Mouse (Mus musculus): Measurements from ENCODE around the gene Tlr11.

The Tlr11 gene

GRCm38 (mm10) chr14:50357593-50357992 lies at the start of gene Tlr11:
Tlr11 (plus strand) TSS chr14:50357914.
- no peak for DNase-seq (ENCODE audit: low spot score in 2 of 2)

GRCm38 (mm10) chr14:50326661-50327060 lies 31.1 kb upstream of the Tlr11 start, which contains the start of gene Olfr734:
Olfr734 (minus strand) TSS chr14:50326761.
- no peak for DNase-seq (ENCODE audit: low spot score in 2 of 2)

DNA sequence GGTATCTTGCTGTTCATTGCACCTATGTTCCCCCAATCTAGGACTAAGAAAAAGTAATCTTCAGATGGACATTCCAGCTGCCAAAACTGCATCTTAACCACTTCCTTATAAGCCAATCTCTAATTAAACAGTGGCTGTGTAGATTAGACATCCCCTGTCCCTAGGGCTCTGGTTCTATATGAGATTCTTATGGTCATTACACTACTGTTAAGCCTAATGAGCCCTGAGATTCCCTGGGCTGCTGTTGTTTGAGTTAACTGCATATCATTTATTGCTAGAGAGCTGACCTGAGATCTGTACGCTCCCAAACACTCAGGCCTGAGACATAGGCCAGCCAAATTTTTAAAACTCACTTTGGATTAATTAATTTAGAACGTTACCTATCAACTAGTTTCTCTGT lies 8.9 kb upstream of the Tlr11 start, which contains the start of gene Olfr735:
Gene Olfr735, minus strand, starts transcription at position 77 of the 400 bp plus-strand sequence.
- no peak for DNase-seq (ENCODE audit: low spot score in 2 of 2)

DNA sequence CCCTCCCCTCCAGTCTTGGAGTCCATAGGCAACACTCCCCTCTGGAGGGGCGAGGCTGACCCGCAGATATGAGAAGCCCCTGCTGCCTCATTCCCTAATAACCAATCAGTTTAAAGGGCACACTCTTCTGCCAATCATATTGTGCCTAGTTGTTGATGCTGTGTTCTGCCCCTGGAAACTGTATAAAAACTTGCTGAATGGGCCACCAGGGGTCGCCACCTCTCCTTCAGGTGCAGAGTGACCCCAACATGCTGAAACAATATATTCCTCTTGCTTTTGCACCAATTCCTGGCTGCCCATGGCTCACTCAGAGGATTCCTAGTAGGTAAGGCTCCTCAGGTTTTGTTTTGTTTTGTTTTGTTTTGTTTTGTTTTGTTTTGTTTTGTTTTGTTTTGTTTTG lies 5.3 kb upstream of the Tlr11 start:
- DNase-seq (ENCODE audit: low spot score in 2 of 2): no peak

DNA sequence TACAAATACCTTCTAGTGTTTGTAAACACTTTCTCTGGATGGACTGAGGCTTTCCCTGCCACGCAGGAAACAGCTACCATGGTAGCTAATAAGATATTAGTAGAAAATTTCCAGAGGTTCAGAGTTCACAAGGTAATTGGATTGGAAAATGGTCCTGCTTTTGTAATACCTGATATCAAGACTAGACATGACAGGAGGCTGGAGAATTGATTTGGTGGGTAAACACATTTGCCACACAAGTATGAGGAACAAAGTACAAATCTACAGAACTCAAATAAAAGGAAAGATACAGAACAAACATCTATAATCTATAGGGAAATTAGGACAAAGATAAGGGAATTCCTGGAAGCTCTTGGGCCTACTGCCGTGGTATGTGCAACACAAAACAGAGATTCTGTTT lies 989 bp upstream of the Tlr11 start:
- no peak for DNase-seq (ENCODE audit: low spot score in 2 of 2)

- no peak for DNase-seq (ENCODE audit: low spot score in 2 of 2)
Measured at GRCm38 (mm10) chr14:50360480-50360879, 2.8 kb downstream of the Tlr11 start.

- DNase-seq (ENCODE audit: low spot score in 2 of 2): no peak
Measured at GRCm38 (mm10) chr14:50363561-50363960, 5.8 kb downstream of the Tlr11 start.

GRCm38 (mm10) chr14:50380863-50381262 lies 23.1 kb downstream of the Tlr11 start, which contains the start of gene Olfr736:
Olfr736 (plus strand) TSS chr14:50381163.
- no peak for DNase-seq (ENCODE audit: low spot score in 2 of 2)

- no peak for DNase-seq (ENCODE audit: low spot score in 2 of 2)
Measured at GRCm38 (mm10) chr14:50407268-50407667, 49.6 kb downstream of the Tlr11 start, which contains the start of gene Olfr738. Olfr738 (plus strand) TSS chr14:50407568.

Measured in frontal cortex, postnatal 25 days (tissue).